Mouse (Mus musculus): ENCODE measurements at regions not wholly inside any gene's neighbourhood (a gene's known extent, or its start where the extent isn't known, plus 50 kb on each side); places are given as distances from the start of the nearest gene placed in this dataset.
A peak's percentile ranks its signal among the peaks of the same experiment; 100 is the strongest.
"Not testable (repeated sequence)": the region's sequence is repeated elsewhere in the genome, so short reads cannot be mapped to it uniquely, and the experiment has no call there.

- no peak overlapping the region for H3K27ac ChIP-seq
- no peak for DNase-seq (ENCODE audit: low spot score in 2 of 2)
- TF ChIP-seq CTCF (conservative IDR thresholded peaks at IDR 0.05): no peak
- no peak overlapping the region for H3K4me3 ChIP-seq
Observed at GRCm38 (mm10) chr1:102062268-102062667, 2289.7 kb downstream of the Cntnap5b start.

- no peak for TF ChIP-seq CTCF (conservative IDR thresholded peaks at IDR 0.05)
- Histone ChIP-seq H3K4me3 (no peak overlapping the region), H3K27ac (no peak overlapping the region)
- no peak for DNase-seq (ENCODE audit: low spot score in 2 of 2)
Observed at GRCm38 (mm10) chr1:102105658-102106057, 2333.1 kb downstream of the Cntnap5b start.

GRCm38 (mm10) chr1:102139021-102139420 is 2366.5 kb downstream of the Cntnap5b start:
- Histone ChIP-seq H3K27ac (no peak overlapping the region), H3K4me3 (no peak overlapping the region)
- no peak for DNase-seq (ENCODE audit: low spot score in 2 of 2)
- no peak for TF ChIP-seq CTCF (conservative IDR thresholded peaks at IDR 0.05)

- TF ChIP-seq CTCF (conservative IDR thresholded peaks at IDR 0.05): peak; percentile 62
- no peak for DNase-seq (ENCODE audit: low spot score in 2 of 2)
- no peak overlapping the region for H3K4me3 ChIP-seq
- H3K27ac ChIP-seq: no peak overlapping the region
Observed at GRCm38 (mm10) chr1:102146368-102146767, 2373.8 kb downstream of the Cntnap5b start.

GRCm38 (mm10) chr1:102166649-102167048 is 2394.1 kb downstream of the Cntnap5b start:
- Histone ChIP-seq H3K27ac (no peak overlapping the region), H3K4me3 (no peak overlapping the region)
- no peak for DNase-seq (ENCODE audit: low spot score in 2 of 2)
- no peak for TF ChIP-seq CTCF (conservative IDR thresholded peaks at IDR 0.05)

GRCm38 (mm10) chr1:102170566-102171286 is 2398.2 kb downstream of the Cntnap5b start:
- H3K4me3 ChIP-seq: no peak overlapping the region
- no peak for DNase-seq (ENCODE audit: low spot score in 2 of 2)
- no peak for TF ChIP-seq CTCF (conservative IDR thresholded peaks at IDR 0.05)
- H3K27ac ChIP-seq: no peak overlapping the region

- DNase-seq (ENCODE audit: low spot score in 2 of 2): no peak
- no peak for TF ChIP-seq CTCF (conservative IDR thresholded peaks at IDR 0.05)
- no peak overlapping the region for H3K4me3 ChIP-seq
- no peak overlapping the region for H3K27ac ChIP-seq
Observed at GRCm38 (mm10) chr1:102185925-102186324, 2413.4 kb downstream of the Cntnap5b start.

- H3K27ac ChIP-seq: no peak overlapping the region
- no peak for TF ChIP-seq CTCF (conservative IDR thresholded peaks at IDR 0.05)
- H3K4me3 ChIP-seq: no peak overlapping the region
- no peak for DNase-seq (ENCODE audit: low spot score in 2 of 2)
Observed at GRCm38 (mm10) chr1:102235473-102235872, 2462.9 kb downstream of the Cntnap5b start.

- H3K27ac ChIP-seq; DNase-seq (ENCODE audit: low spot score in 2 of 2); H3K4me3 ChIP-seq: not testable (repeated sequence)
Observed at GRCm38 (mm10) chr1:102263126-102263860, 2490.7 kb downstream of the Cntnap5b start.

GRCm38 (mm10) chr1:102264457-102264856 is 2491.9 kb downstream of the Cntnap5b start:
- not testable (repeated sequence) for H3K4me3 ChIP-seq; H3K27ac ChIP-seq; DNase-seq (ENCODE audit: low spot score in 2 of 2)

- TF ChIP-seq CTCF (conservative IDR thresholded peaks at IDR 0.05): no peak
- Histone ChIP-seq H3K4me3 (no peak overlapping the region), H3K27ac (no peak overlapping the region)
- DNase-seq (ENCODE audit: low spot score in 2 of 2): no peak
Observed at GRCm38 (mm10) chr1:102274456-102274855, 2493.9 kb upstream of the Cdh20 start.

GRCm38 (mm10) chr1:102288288-102288687 is 2480.0 kb upstream of the Cdh20 start:
- TF ChIP-seq CTCF (conservative IDR thresholded peaks at IDR 0.05): no peak
- H3K4me3 ChIP-seq: no peak overlapping the region
- no peak overlapping the region for H3K27ac ChIP-seq
- DNase-seq (ENCODE audit: low spot score in 2 of 2): no peak

GRCm38 (mm10) chr1:102303526-102303925 is 2464.8 kb upstream of the Cdh20 start:
- no peak overlapping the region for H3K27ac ChIP-seq
- no peak for DNase-seq (ENCODE audit: low spot score in 2 of 2)
- no peak for TF ChIP-seq CTCF (conservative IDR thresholded peaks at IDR 0.05)
- H3K4me3 ChIP-seq: no peak overlapping the region

GRCm38 (mm10) chr1:102353136-102353535 is 2415.2 kb upstream of the Cdh20 start:
- TF ChIP-seq CTCF (conservative IDR thresholded peaks at IDR 0.05): no peak
- DNase-seq (ENCODE audit: low spot score in 2 of 2): peak; percentile 37 to 73
- Histone ChIP-seq H3K27ac (no peak overlapping the region), H3K4me3 (no peak overlapping the region)

- H3K4me3 ChIP-seq; H3K27ac ChIP-seq; DNase-seq (ENCODE audit: low spot score in 2 of 2): not testable (repeated sequence)
Observed at GRCm38 (mm10) chr1:102357911-102358310, 2410.4 kb upstream of the Cdh20 start.
